Mouse (Mus musculus) embryonic facial prominence, embryonic 10.5 days (tissue): ENCODE data around the gene Asprv1. TPM values are rescaled to one million over a fixed set of nuclear protein-coding genes. Genes with fewer than 3 reads are reported as not detected.

Source experiments
- DNase-seq: peaks from one replicate; pipeline ENCODE4 v3.0.0-alpha.2; 2017; ENCODE audit warnings: low spot score
- H3K27ac ChIP-seq: fragments of 300-500 bp; sonication (generic); replicated peaks from 2 replicates; pipeline ENCODE4 v1.5.1; 2016; ENCODE audit warnings: mild to moderate bottlenecking
- H3K27me3 ChIP-seq: fragments of 300-500 bp; sonication (generic); replicated peaks from 2 replicates; pipeline ENCODE4 v1.6.1; 2016; ENCODE audit warnings: low read depth, mild to moderate bottlenecking; ENCODE audit not compliant: poor library complexity, severe bottlenecking
- H3K36me3 ChIP-seq: fragments of 300-500 bp; sonication (generic); replicated peaks from 2 replicates; pipeline ENCODE4 v1.6.1; 2016; ENCODE audit warnings: mild to moderate bottlenecking, moderate library complexity
- H3K4me1 ChIP-seq: fragments of 300-500 bp; sonication (generic); 2 replicates; pipeline ENCODE4 v1.6.1; 2016
- H3K4me3 ChIP-seq: fragments of 300-500 bp; sonication (generic); 2 replicates; pipeline ENCODE4 v1.5.1; 2016; ENCODE audit warnings: mild to moderate bottlenecking, moderate library complexity
- H3K9me3 ChIP-seq: fragments of 300-500 bp; sonication (generic); 2 replicates; pipeline ENCODE4 v1.6.1; 2016; ENCODE audit warnings: mild to moderate bottlenecking
- WGBS: fragments of 180-500 bp; shearing (Covaris S2); methylation state at CpG from one replicate; pipeline ENCODE4 v1.1.7; 2016; 5-methylcytosine and 5-hydroxymethylcytosine counted together
- polyA plus RNA-seq: library from polyadenylated mRNA; unstranded; fragments of >200 nt; fragmentation: Nextera tagmentation; extraction: Ambion mirVana; gene quantifications from 2 replicates; pipeline ENCODE4 v1.2.1, GENCODE M21; 2016

Gene Asprv1
- polyA plus RNA-seq, 1 experiment from 2014 or later = 1.3 TPM

DNA sequence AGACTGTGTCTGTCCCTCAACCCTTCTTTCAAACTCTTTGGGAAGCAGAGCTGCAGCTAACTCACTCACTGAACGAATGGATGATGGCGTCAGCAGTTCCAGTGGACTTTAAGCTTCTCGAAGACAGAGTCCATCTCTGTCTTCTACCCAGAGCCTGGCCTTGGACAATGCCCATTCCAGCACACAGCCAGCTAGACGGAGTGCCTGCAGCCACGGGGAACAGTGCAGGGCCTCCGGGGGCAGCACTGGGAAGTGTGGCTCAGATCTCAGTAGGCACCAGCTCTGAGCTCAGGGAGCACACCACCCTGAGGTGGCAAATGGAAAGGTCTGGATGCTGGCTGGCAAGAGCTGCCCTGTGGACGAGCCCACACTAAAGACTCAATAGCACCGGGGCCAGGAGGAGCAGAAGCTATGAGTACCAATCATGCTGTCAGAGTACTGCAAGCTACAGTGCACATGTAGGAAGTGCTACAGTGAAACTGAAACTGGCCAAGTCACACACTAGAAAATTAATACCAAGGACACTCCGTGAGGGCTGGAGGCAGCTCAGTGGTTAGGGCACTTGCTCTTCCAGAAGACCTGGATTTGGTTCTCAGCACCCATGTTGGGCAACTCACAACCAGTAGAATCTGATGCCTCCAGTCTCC, 26.4 kb downstream of the Asprv1 start:
- H3K4me3 ChIP-seq = no peak overlapping the region
- no peaks in the 10 kb centered on the region for H3K4me1 ChIP-seq
- H3K36me3 ChIP-seq = peaks cover 55% of the 10 kb centered on the region
- no peak overlapping the region for H3K27ac ChIP-seq
- 78% methylated on average over 9 of the region's 9 CpGs for WGBS
- no peak for DNase-seq
- H3K27me3 ChIP-seq = no peaks in the 10 kb centered on the region
- H3K9me3 ChIP-seq = no peaks in the 10 kb centered on the region

- no peak for DNase-seq
- no peaks in the 10 kb centered on the region for H3K4me1 ChIP-seq
- no peak overlapping the region for H3K27ac ChIP-seq
- no peaks in the 10 kb centered on the region for H3K9me3 ChIP-seq
- no peaks in the 10 kb centered on the region for H3K27me3 ChIP-seq
- 83% methylated on average over 3 of the region's 3 CpGs for WGBS
- H3K4me3 ChIP-seq = no peak overlapping the region
- peaks cover 42% of the 10 kb centered on the region for H3K36me3 ChIP-seq
Observed at GRCm38 (mm10) chr6:86658501-86658900, 30.5 kb downstream of the Asprv1 start.

GRCm38 (mm10) chr6:86660161-86660877, 32.4 kb downstream of the Asprv1 start:
- Histone ChIP-seq H3K9me3 (no peaks in the 10 kb centered on the region), H3K36me3 (peaks cover 42% of the 10 kb centered on the region), H3K4me1 (no peaks in the 10 kb centered on the region), H3K27ac (no peak overlapping the region), H3K27me3 (no peaks in the 10 kb centered on the region), H3K4me3 (no peak overlapping the region)
- no peak for DNase-seq
- WGBS = 80% methylated on average over 9 of the region's 9 CpGs

- DNase-seq = no peak
- Histone ChIP-seq H3K27me3 (no peaks in the 10 kb centered on the region), H3K36me3 (peaks cover 29% of the 10 kb centered on the region), H3K9me3 (no peaks in the 10 kb centered on the region), H3K4me3 (no peak overlapping the region), H3K27ac (no peak overlapping the region), H3K4me1 (peaks cover 23% of the 10 kb centered on the region)
- WGBS = 88% methylated on average over 5 of the region's 5 CpGs
Observed at GRCm38 (mm10) chr6:86665076-86665475, 37.1 kb downstream of the Asprv1 start.

DNA sequence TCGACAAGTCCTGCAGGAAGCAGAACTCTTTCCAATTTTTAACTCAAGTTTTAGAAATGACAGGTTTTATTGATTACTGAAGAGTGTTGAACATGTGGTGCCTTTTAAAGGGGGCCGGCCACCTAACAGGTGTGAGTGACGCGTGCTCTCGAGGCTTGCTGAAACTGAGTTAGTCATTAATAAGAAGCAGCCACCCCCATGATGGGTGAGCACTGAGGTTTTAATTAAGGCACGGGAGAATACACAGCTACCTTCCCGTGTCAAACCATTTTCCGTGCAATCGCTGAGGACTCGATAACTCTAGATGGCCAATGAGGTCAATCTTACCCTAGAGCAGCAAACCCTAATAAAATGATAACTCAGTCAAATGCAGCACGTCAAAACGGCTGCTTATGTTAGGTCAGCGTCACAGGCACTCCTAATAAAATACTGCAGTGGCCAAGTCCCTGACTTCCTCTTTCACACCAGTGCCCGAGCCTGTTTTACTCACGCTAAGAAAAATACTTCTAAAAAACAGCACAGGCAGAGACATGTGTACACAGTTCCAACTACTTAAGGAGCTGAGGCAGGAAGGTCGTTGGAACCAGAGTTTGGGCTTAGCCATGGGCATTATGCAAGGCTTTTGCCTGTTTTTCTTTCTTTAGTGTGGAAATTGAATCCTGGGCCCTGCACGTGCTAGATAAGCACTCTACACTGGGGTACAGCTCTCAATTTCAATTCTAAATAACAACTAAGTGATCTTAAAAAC, 37.8 kb downstream of the Asprv1 start:
- H3K9me3 ChIP-seq = no peaks in the 10 kb centered on the region
- 87% methylated on average over 17 of the region's 17 CpGs for WGBS
- no peaks in the 10 kb centered on the region for H3K27me3 ChIP-seq
- H3K36me3 ChIP-seq = peaks cover 24% of the 10 kb centered on the region
- no peak for DNase-seq
- peaks cover 23% of the 10 kb centered on the region for H3K4me1 ChIP-seq
- no peak overlapping the region for H3K4me3 ChIP-seq
- H3K27ac ChIP-seq = no peak overlapping the region

DNA sequence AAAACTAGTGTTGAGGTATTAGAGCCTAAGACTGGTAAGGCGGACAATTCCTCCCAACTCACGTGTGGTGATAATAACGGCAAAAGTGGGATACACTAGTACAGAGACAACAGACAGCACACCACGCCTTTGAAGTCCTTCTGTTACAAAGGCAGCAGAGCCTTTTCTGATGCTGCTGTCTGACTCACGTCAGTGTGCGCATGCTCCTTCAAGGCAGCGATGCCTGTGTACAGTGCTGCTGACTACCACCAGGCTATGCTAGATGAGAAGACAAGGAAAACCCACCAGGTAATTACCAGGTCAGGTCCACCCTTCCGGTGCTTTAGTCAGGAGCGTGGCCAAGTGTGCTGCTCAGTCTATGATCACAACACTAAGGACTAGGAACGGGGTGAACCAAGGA, 39.1 kb downstream of the Asprv1 start:
- WGBS = 93% methylated on average over 10 of the region's 10 CpGs

DNA sequence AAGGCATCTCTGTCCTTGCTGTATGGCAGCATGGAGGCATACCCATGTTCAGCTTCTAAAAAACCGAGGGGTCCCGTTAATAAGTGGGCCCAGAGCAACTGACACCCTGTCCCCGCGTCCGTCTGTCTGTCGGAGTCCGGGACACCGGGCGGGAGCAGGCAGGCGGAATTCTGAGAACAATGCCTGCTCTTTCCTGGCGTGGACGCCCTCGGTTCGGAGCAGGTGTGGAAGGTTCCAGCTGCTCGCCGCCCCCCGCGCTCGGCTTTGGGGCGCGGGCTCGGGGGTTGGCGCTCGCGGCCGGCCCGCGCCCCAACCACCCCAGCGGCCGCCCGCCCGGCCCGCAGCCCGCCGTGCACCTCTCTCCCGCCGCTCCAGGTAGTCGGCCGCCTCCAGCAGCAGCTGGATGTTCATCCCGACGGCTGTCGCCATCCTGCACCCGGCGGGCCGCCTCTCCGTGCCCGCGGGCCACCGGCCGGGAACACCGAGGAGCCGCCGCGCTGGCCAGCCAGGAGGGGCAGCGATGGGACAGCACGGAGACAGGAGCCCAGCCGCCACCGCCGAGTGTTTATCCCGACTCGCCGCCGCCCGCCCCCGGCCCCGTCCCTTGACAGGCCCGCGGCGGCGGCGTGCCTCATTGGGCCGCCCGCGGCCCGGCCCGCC, 40.7 kb downstream of the Asprv1 start, which contains the start of gene Mxd1:
TSS of gene Mxd1 (minus strand) at position 582 of the 660 bp plus-strand sequence.
- H3K27ac ChIP-seq = peak within 1 kb of the TSS; percentile 73
- under 1% methylated on average over 76 of the region's 76 CpGs for WGBS

More for the DNA sequence above, 39.1 kb downstream of the Asprv1 start:
- Histone ChIP-seq H3K4me1 (peaks cover 23% of the 10 kb centered on the region), H3K4me3 (0 out of 2 replicates have a peak overlapping the region, but pooled peaks have one; percentile 8), H3K27me3 (no peaks in the 10 kb centered on the region), H3K27ac (no peak overlapping the region), H3K9me3 (no peaks in the 10 kb centered on the region), H3K36me3 (peaks cover 20% of the 10 kb centered on the region)
- DNase-seq = no peak

GRCm38 (mm10) chr6:86669240-86669727, 41.3 kb downstream of the Asprv1 start:
- Histone ChIP-seq H3K9me3 (no peaks in the 10 kb centered on the region), H3K4me3 (peak overlapping the region; percentile 88), H3K4me1 (peaks cover 23% of the 10 kb centered on the region), H3K27me3 (no peaks in the 10 kb centered on the region), H3K27ac (peak overlapping the region; percentile 73), H3K36me3 (peaks cover 34% of the 10 kb centered on the region)
- DNase-seq = peak; percentile 100
- 1% methylated on average over 37 of the region's 37 CpGs for WGBS

More for the DNA sequence above, 40.7 kb downstream of the Asprv1 start, which contains the start of gene Mxd1:
- Histone ChIP-seq H3K27me3 (no peaks in the 10 kb centered on the region), H3K9me3 (no peaks in the 10 kb centered on the region), H3K4me3 (peak within 1 kb of the TSS; percentile 88), H3K4me1 (peaks cover 23% of the 10 kb centered on the region), H3K36me3 (peaks cover 29% of the 10 kb centered on the region)
- DNase-seq = no peak

GRCm38 (mm10) chr6:86670873-86671272, 42.9 kb downstream of the Asprv1 start:
- WGBS = 23% methylated on average over 2 of the region's 2 CpGs
- Histone ChIP-seq H3K27ac (no peak overlapping the region), H3K4me1 (peaks cover 23% of the 10 kb centered on the region), H3K4me3 (no peak overlapping the region), H3K9me3 (no peaks in the 10 kb centered on the region), H3K36me3 (peaks cover 50% of the 10 kb centered on the region), H3K27me3 (no peaks in the 10 kb centered on the region)
- DNase-seq = peak; percentile 54

- 94% methylated on average over 6 of the region's 6 CpGs for WGBS
- peaks cover 5% of the 10 kb centered on the region; the same call in 1 of the 2 replicates for H3K4me1 ChIP-seq
- no peak overlapping the region for H3K27ac ChIP-seq
- no peak overlapping the region for H3K4me3 ChIP-seq
- DNase-seq = no peak
- H3K9me3 ChIP-seq = no peaks in the 10 kb centered on the region
- H3K27me3 ChIP-seq = no peaks in the 10 kb centered on the region
- peaks cover 97% of the 10 kb centered on the region for H3K36me3 ChIP-seq
Observed at GRCm38 (mm10) chr6:86678341-86678740, 50.4 kb downstream of the Asprv1 start.
